Mouse (Mus musculus): ENCODE measurements around the gene Zc3h13. TPM values are rescaled to one million over a fixed set of nuclear protein-coding genes. Genes with fewer than 3 reads are reported as not detected.

The Zc3h13 gene
- polyA plus RNA-seq, 1 experiment = 41.9 TPM

- Histone ChIP-seq H3K9me3 (replicated peaks; ENCODE audit: control insufficient read depth, insufficient read depth, low read length, poor library complexity, severe bottlenecking) (no peaks in the 10 kb centered on the region), H3K4me1 (ENCODE audit: control insufficient read depth, insufficient read depth, low read length) (peaks cover 3% of the 10 kb centered on the region)
- TF ChIP-seq EP300 (IDR thresholded peaks at IDR 0.05; ENCODE audit: insufficient read depth, low read depth, low read length) (no peak), CTCF (IDR thresholded peaks at IDR 0.05; ENCODE audit: low read depth, low read length) (no peak), POLR2A (IDR thresholded peaks at IDR 0.05; ENCODE audit: insufficient read depth, low read length) (no peak)
These were observed 93.4 kb downstream of the Zc3h13 start for GRCm38 (mm10) chr14:75377612-75378011.

More at GRCm38 (mm10) chr14:75377612-75378011, 93.4 kb downstream of the Zc3h13 start:
- Histone ChIP-seq H3K4me3 (ENCODE audit: low read depth, low read length) (no peak overlapping the region), H3K9ac (ENCODE audit: low read depth, poor library complexity, severe bottlenecking) (no peak overlapping the region), H3K27ac (ENCODE audit: insufficient read depth, low read length) (no peak overlapping the region), H3K36me3 (ENCODE audit: control insufficient read depth, insufficient read depth, low read length, poor library complexity, severe bottlenecking) (no peaks in the 10 kb centered on the region), H3K27me3 (ENCODE audit: control insufficient read depth, insufficient read depth, low read length, poor library complexity, severe bottlenecking) (no peaks in the 10 kb centered on the region)

Other genes with a start within 250 kb of the Zc3h13 start
- not detected in 2 replicates for gene Lrrc63, start 153.5 kb upstream of the Zc3h13 start, polyA plus RNA-seq (2011; ENCODE audit: insufficient read depth, insufficient read length, low read depth, missing spikeins)
- 2.0 and 2.5 TPM in 2 replicates for gene Lcp1, start 153.3 kb upstream of the Zc3h13 start, polyA plus RNA-seq (2011; ENCODE audit: insufficient read depth, insufficient read length, low read depth, missing spikeins)
- not detected in 2 replicates for gene Cpb2, start 42.1 kb upstream of the Zc3h13 start, polyA plus RNA-seq (2011; ENCODE audit: insufficient read depth, insufficient read length, low read depth, missing spikeins)
- gene Siah3, start 171.6 kb downstream of the Zc3h13 start, polyA plus RNA-seq (2011; ENCODE audit: insufficient read depth, insufficient read length, low read depth, missing spikeins) = not detected in 2 replicates